Mouse (Mus musculus) lung, embryonic 14.5 days (tissue): ENCODE results near the gene Ugt1a6a. TPM values are rescaled to one million over a fixed set of nuclear protein-coding genes. Genes with fewer than 3 reads are reported as not detected.
"Not testable (repeated sequence)": the region's sequence is repeated elsewhere in the genome, so short reads cannot be mapped to it uniquely, and the experiment has no call there.

Source experiments
- ATAC-seq: fragments of 200-750 bp; cut with Nextera tagmentation; 2 replicates; pipeline ENCODE4 v1.8.0; 2017; ENCODE audit warnings: mild to moderate bottlenecking, moderate TSS enrichment, moderate library complexity; ENCODE audit not compliant: insufficient read depth
- DNase-seq: peaks from one replicate; pipeline ENCODE4 v3.0.0-alpha.2; 2015
- H3K27ac ChIP-seq: fragments of 300-500 bp; sonication (generic); 2 replicates; pipeline ENCODE4 v1.5.1; 2014; ENCODE audit warnings: low read depth, mild to moderate bottlenecking, moderate library complexity
- H3K27me3 ChIP-seq: fragments of 300-500 bp; sonication (generic); 2 replicates; pipeline ENCODE4 v1.6.1; 2014; ENCODE audit warnings: low read length, control low read depth; ENCODE audit not compliant: insufficient read depth
- H3K36me3 ChIP-seq: fragments of 300-500 bp; sonication (generic); 2 replicates; pipeline ENCODE4 v1.6.1; 2014; ENCODE audit warnings: control low read depth; ENCODE audit not compliant: insufficient read depth
- H3K4me1 ChIP-seq: fragments of 300-500 bp; sonication (generic); 2 replicates; pipeline ENCODE4 v1.6.1; 2014; ENCODE audit warnings: antibody characterized with exemption, control low read depth; ENCODE audit not compliant: insufficient read depth
- H3K4me2 ChIP-seq: fragments of 300-500 bp; sonication (generic); 2 replicates; pipeline ENCODE4 v1.6.1; 2014; ENCODE audit warnings: mild to moderate bottlenecking
- H3K4me3 ChIP-seq: fragments of 300-500 bp; sonication (generic); 2 replicates; pipeline ENCODE4 v1.5.1; 2014; ENCODE audit warnings: low read depth, low read length
- H3K9ac ChIP-seq: fragments of 300-500 bp; sonication (generic); 2 replicates; pipeline ENCODE4 v1.6.1; 2014
- H3K9me3 ChIP-seq: fragments of 300-500 bp; sonication (generic); 2 replicates; pipeline ENCODE4 v1.6.1; 2016; ENCODE audit warnings: low read depth, low read length, control low read depth
- CTCF ChIP-seq: IDR thresholded peaks from 2 replicates; pipeline ENCODE4 v1.5.1; 2016; ENCODE audit warnings: antibody characterized with exemption, low read depth
- WGBS: fragments of 180-500 bp; shearing (Covaris S2); extraction: QIAGEN DNeasy Blood & Tissue Kit; methylation state at CpG from one replicate; pipeline ENCODE4 v1.1.7; 2014; 5-methylcytosine and 5-hydroxymethylcytosine counted together
- polyA plus RNA-seq: library from polyadenylated mRNA; unstranded; fragments of >200 nt; fragmentation: Nextera tagmentation; extraction: Ambion mirVana; gene quantifications from 2 replicates; pipeline ENCODE4 v1.2.1, GENCODE M21; 2014

Ugt1a6a gene
- polyA plus RNA-seq, 1 experiment from 2014 or later, result 0.96 TPM

GRCm38 (mm10) chr1:88223591-88223990, 89.0 kb downstream of the Ugt1a6a start:
- 41% methylated on average over 1 of the region's 1 CpGs for WGBS

DNA sequence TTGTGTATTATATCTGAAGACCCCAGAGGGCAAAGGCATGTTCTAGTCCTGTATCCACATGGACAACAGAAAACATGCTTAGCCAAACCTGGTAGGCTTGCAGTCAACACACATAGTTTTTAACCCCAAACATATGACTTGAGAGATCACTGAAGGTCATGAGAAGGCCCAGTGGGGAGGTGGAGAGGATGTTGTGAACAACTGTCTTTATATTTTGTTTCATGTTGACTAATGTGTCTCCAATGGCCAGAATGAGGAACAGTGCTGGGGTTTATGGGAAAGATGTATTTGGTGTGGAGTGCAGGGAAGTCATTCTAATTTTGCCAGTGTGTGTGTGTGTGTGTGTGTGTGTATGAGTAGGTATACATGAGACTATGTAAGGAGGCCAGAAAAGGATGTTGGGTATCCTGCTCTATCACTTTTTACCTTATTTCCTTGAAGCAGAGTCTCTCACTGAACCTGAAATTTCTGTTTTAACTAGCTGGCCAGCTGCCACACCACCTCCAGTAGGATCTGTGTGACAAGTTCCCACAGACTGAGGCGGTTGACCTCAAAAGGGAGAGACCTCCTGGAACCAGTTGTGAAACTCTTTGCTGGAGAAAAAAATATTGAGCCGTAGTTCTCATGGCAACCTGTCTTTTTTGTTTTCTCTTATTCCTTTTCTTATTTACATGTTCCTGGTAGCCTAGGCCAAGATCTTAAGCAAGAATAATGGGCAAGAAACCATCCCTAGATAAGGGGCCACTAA, 89.6 kb downstream of the Ugt1a6a start:
- DNase-seq, result no peak
- Histone ChIP-seq H3K4me1 (no peaks in the 10 kb centered on the region), H3K27ac (no peak overlapping the region), H3K9ac (no peak overlapping the region), H3K9me3 (peaks cover 41% of the 10 kb centered on the region), H3K4me2 (no peak overlapping the region), H3K27me3 (no peaks in the 10 kb centered on the region), H3K36me3 (no peaks in the 10 kb centered on the region), H3K4me3 (no peak overlapping the region)
- no peak for ATAC-seq
- WGBS, result 65% methylated on average over 2 of the region's 2 CpGs
- no peak for TF ChIP-seq CTCF

More at GRCm38 (mm10) chr1:88223591-88223990, 89.0 kb downstream of the Ugt1a6a start:
- no peak for ATAC-seq
- no peak for DNase-seq
- Histone ChIP-seq H3K4me2 (no peak overlapping the region), H3K9me3 (peaks cover 36% of the 10 kb centered on the region), H3K27ac (no peak overlapping the region), H3K4me1 (no peaks in the 10 kb centered on the region), H3K9ac (no peak overlapping the region), H3K36me3 (no peaks in the 10 kb centered on the region), H3K4me3 (no peak overlapping the region), H3K27me3 (no peaks in the 10 kb centered on the region)
- no peak for TF ChIP-seq CTCF

DNA sequence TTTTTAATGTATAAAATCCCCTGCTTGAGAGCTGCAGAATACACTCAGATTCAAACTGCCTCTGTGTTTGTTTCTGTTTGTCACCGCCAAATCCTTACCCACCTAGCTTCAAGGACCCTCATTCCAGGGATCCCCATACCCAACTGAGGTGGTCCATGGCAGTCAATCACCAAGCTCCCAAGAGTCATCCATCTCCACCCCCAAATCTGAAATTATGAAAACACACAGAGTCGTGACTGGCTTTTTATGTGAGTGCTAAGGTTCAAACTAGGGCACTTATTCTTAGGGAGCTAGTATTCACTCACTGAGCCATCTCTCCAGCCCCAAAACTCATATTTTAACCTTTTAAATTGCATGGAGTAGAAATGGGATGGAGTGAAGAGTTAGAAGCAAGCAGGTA, 90.7 kb downstream of the Ugt1a6a start:
- 41% methylated on average over 2 of the region's 2 CpGs for WGBS
- DNase-seq, result not testable (repeated sequence)

GRCm38 (mm10) chr1:88225741-88226140, 91.1 kb downstream of the Ugt1a6a start:
- no peaks in the 10 kb centered on the region for H3K36me3 ChIP-seq
- no peaks in the 10 kb centered on the region for H3K4me1 ChIP-seq
- H3K9ac ChIP-seq, result no peak overlapping the region
- no peak for TF ChIP-seq CTCF
- no peaks in the 10 kb centered on the region for H3K27me3 ChIP-seq
- no peak overlapping the region for H3K27ac ChIP-seq
- ATAC-seq, result no peak
- H3K4me3 ChIP-seq, result no peak overlapping the region
- peaks cover 56% of the 10 kb centered on the region for H3K9me3 ChIP-seq
- no peak overlapping the region for H3K4me2 ChIP-seq
- DNase-seq, result no peak

More for the DNA sequence above, 90.7 kb downstream of the Ugt1a6a start:
- ATAC-seq, H3K4me1 ChIP-seq, H3K4me3 ChIP-seq, H3K36me3 ChIP-seq, H3K4me2 ChIP-seq, H3K27me3 ChIP-seq, H3K9ac ChIP-seq, H3K27ac ChIP-seq: not testable (repeated sequence)
- peaks cover 52% of the 10 kb centered on the region for H3K9me3 ChIP-seq

DNA sequence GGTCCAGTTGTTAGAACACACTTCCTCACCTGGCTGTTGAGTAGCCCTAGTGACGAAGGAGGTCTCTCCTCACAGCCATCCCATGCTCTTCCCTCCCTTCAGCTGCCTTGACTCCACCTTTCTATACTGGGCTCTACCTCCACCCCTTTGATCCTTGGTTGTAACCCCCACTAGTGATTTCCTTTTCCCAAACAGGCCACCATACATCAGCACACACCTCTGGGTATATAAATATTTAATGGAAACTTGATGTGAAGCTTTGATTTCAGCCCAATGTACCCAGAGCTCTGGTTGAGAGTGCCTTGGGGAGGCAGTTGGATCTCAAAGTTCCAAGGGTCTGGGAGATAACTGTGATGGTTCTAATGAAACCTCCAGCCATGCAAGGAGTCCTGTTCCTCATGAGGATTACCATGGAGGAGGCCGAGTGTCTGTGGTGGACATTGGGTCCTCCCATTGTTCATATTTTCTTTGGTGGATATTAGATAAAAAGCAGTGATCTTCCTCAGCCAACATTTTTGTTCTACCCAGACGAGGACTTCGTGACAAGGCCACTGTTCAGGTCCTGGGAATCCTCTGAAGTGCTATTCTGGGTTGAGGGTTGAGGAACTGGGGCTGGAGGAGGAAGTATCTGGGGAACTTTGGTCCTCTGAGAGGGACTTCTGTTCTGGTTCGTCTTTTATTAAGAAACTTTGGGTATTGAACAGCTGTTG, 92.2 kb downstream of the Ugt1a6a start, which contains the start of gene Mroh2a:
TSS of gene Mroh2a (plus strand) at position 317 of the 710 bp plus-strand sequence.
- H3K36me3 ChIP-seq, result no peaks in the 10 kb centered on the region
- peaks cover 67% of the 10 kb centered on the region for H3K9me3 ChIP-seq
- H3K27ac ChIP-seq, result no peak within 1 kb of the TSS
- ATAC-seq, result no peak
- H3K4me1 ChIP-seq, result no peaks in the 10 kb centered on the region
- H3K4me2 ChIP-seq, result no peak within 1 kb of the TSS
- H3K4me3 ChIP-seq, result no peak within 1 kb of the TSS
- DNase-seq, result no peak
- no peak for TF ChIP-seq CTCF
- 50% methylated on average over 5 of the region's 5 CpGs for WGBS
- H3K27me3 ChIP-seq, result no peaks in the 10 kb centered on the region
- H3K9ac ChIP-seq, result no peak within 1 kb of the TSS

- Histone ChIP-seq H3K4me2 (no peak overlapping the region), H3K4me3 (no peak overlapping the region), H3K27ac (no peak overlapping the region), H3K27me3 (no peaks in the 10 kb centered on the region), H3K9me3 (peaks cover 66% of the 10 kb centered on the region), H3K9ac (no peak overlapping the region), H3K36me3 (no peaks in the 10 kb centered on the region), H3K4me1 (no peaks in the 10 kb centered on the region)
- WGBS, result 56% methylated on average over 2 of the region's 2 CpGs
- ATAC-seq (no peak), DNase-seq (no peak)
- no peak for TF ChIP-seq CTCF
These were observed 92.9 kb downstream of the Ugt1a6a start for GRCm38 (mm10) chr1:88227482-88227881.

DNA sequence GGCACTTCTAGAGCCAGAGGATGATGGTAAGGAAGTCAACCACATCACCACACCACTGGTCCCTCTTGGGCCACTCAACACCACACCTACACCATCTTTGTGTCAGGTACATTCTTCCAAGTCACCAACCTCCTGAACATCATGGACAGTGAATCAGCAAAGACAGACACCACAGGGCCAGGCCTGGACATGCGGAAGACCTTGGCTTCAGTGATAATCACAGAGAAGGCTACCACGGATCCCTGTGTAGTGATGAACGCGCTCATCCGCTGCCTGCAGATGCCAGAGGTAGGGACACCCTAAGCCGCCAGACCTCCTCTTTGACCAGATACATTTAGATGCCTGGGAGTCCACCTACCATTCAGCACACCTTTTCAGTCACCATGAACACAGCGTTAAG, 93.5 kb downstream of the Ugt1a6a start:
- H3K4me2 ChIP-seq, result no peak overlapping the region
- peaks cover 70% of the 10 kb centered on the region for H3K9me3 ChIP-seq
- no peaks in the 10 kb centered on the region for H3K4me1 ChIP-seq
- DNase-seq (no peak), ATAC-seq (no peak)
- WGBS, result 67% methylated on average over 7 of the region's 7 CpGs
- no peak overlapping the region for H3K9ac ChIP-seq
- no peak overlapping the region for H3K4me3 ChIP-seq
- H3K36me3 ChIP-seq, result no peaks in the 10 kb centered on the region
- H3K27ac ChIP-seq, result no peak overlapping the region
- no peaks in the 10 kb centered on the region for H3K27me3 ChIP-seq
- TF ChIP-seq CTCF, result no peak
